Mouse (Mus musculus) kidney, adult 2 months (tissue): ENCODE data around the gene Setx.

Source experiments
- CTCF ChIP-seq: fragments of 200-500 bp; conservative IDR thresholded peaks from 2 replicates; pipeline ENCODE4 v1.5.1; 2011; ENCODE audit warnings: low read depth, mild to moderate bottlenecking, control low read depth, low read length, moderate library complexity, mixed read lengths; ENCODE audit not compliant: insufficient read depth, insufficient read length
- POLR2A ChIP-seq: fragments of 200-500 bp; IDR thresholded peaks from one replicate; pipeline ENCODE4 v1.6.1; 2011; ENCODE audit warnings: low read depth, low read length, control low read depth

DNA sequence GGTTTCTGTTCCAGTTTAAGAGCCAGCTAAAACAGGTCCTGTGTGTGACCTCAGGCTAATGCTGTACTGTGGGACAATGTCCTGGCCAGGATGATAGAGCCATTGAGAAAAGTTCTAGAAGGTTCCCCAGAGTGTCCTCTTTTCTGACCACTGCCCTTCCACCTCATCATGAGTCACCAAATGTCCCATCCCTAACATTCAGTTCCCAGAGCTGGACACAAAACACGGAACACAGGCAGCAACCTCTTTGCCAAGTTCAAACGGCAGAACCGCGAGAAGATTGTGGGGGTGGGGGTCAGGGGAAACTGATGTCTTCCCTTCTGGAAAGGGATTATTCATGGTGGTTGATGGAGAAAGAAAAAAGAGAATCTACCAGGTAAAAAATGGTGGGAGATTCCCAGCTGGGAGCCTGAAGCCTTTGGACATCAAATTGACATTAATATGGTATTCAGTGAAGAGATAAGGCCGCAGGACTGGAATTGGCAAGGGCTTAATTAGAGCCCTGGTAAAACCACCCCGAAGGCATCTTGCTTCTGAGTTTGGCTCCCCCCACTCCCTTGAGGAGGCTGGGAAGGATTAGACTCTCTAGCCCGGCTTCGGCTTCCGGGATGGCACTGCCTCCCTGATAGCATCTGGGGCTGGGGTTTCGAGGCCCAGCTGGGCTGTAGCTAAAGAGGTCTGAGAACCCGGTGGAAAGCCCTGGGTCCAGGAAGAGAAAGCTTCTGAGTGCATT is 77.4 kb downstream of the Setx start:
- TF ChIP-seq POLR2A (no peak), CTCF (no peak)
